Mouse (Mus musculus): Measurements from ENCODE around the gene Slc25a29. TPM values are rescaled to one million over a fixed set of nuclear protein-coding genes. Genes with fewer than 3 reads are reported as not detected.

Slc25a29 gene
- polyA plus RNA-seq, 1 experiment from 2014 or later: 9.7 TPM

DNA sequence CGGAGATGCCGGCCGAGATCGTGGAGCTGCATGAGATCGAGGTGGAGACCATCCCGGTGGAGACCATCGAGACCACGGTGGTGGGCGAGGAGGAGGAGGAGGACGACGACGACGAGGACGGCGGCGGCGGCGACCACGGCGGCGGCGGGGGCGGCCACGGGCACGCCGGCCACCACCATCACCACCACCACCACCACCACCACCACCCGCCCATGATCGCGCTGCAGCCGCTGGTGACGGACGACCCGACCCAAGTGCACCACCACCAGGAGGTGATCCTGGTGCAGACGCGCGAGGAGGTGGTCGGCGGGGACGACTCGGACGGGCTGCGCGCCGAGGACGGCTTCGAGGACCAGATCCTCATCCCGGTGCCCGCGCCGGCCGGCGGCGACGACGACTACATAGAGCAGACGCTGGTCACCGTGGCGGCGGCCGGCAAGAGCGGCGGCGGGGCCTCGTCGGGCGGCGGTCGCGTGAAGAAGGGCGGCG lies 42.2 kb downstream of the Slc25a29 start:
- H3K9ac ChIP-seq: peak overlapping the region; percentile 94
- WGBS: under 1% methylated on average over 64 of the region's 71 CpGs
- no peaks in the 10 kb centered on the region for H3K27me3 ChIP-seq
- H3K9me3 ChIP-seq (replicated peaks): no peaks in the 10 kb centered on the region
- H3K4me2 ChIP-seq: peak overlapping the region; percentile 67
- H3K36me3 ChIP-seq: 0 out of 2 replicates have a peak, but pooled peaks cover 8% of the 10 kb centered on the region
- peak overlapping the region; percentile 100 for H3K27ac ChIP-seq
- 0 out of 2 replicates have a peak, but pooled peaks have one; percentile 2 for ATAC-seq (replicated peaks; ENCODE audit: low FRiP score)
- peak overlapping the region; percentile 98 for H3K4me3 ChIP-seq (replicated peaks)
- peaks cover 39% of the 10 kb centered on the region for H3K4me1 ChIP-seq

DNA sequence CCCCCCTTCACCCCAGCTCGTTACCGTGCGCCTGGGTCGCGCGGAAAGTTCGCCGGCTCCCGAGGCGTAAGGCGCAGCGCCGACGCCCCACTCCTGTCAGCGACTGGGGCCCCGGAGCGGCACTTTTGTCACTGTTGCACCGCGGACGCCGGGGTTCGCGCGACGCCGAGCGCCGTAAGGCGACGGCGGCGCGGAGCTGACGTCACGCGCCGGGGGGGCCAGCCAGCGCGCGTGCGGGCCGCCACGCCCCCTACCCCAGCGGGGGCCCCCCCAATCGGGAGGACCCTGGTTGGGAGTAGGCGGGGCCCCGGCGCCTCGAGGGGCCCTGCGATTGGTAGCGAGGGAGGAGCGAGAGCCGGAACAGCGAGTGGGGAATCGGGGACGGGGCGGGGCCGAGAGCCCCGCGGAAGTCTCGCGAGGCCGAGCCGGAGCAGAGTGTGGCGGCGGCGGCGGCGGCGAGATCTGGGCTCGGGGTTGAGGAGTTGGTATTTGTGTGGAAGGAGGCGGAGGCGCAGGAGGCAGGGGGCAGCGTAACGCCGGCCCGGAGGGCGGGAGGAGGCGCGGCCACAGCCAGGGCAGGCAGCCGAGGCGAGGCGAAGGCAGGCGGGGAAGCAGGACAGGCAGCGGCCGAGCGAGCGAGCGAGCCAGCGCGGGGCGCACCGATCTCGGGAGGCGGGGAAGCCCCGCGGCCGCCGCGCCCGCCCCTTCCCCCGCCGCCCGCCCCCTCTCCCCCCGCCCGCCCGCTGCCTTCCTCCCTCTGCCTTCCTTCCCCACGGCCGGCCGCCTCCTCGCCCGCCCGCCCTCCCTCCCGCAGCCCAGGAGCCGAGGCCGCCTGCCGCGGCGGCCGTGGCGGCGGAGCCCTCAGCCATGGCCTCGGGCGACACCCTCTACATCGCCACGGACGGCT lies 42.9 kb downstream of the Slc25a29 start, which contains the start of gene Yy1:
Gene Yy1 (plus strand): TSS at position 428 of the 907 bp plus-strand sequence.
- H3K9ac ChIP-seq: peak within 1 kb of the TSS; percentile 94
- peak within 1 kb of the TSS; percentile 98 for H3K4me3 ChIP-seq (replicated peaks)
- H3K27ac ChIP-seq: peak within 1 kb of the TSS; percentile 100
- 0 out of 2 replicates have a peak, but pooled peaks cover 8% of the 10 kb centered on the region for H3K36me3 ChIP-seq
- H3K4me2 ChIP-seq: peak within 1 kb of the TSS; percentile 67
- under 1% methylated on average over 78 of the region's 127 CpGs for WGBS
- ATAC-seq (replicated peaks; ENCODE audit: low FRiP score): peak; percentile 94
- H3K27me3 ChIP-seq: no peaks in the 10 kb centered on the region
- H3K9me3 ChIP-seq (replicated peaks): no peaks in the 10 kb centered on the region
- H3K4me1 ChIP-seq: peaks cover 39% of the 10 kb centered on the region

DNA sequence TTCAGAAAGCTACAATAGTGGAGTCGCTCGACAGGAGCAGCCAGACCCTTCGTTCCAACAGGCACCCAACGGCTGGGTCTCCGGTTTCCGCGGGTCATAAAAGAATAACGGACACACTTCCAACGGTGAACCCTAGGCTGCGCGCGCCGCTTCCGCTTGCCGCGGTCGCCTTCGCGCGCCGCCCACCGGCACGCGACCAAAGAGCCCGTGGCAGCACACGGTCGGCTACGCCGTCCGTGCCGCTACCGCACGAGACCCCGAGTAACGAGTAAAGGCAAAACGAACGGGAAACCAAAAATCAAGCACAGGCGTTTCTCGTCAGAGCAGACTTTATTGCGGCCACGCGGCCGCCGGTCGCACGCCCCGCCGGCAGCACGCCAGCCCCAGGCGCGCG lies 43.5 kb downstream of the Slc25a29 start:
- under 1% methylated on average over 52 of the region's 52 CpGs for WGBS
- Histone ChIP-seq H3K36me3 (0 out of 2 replicates have a peak, but pooled peaks cover 8% of the 10 kb centered on the region), H3K4me3 (replicated peaks) (peak overlapping the region; percentile 98), H3K9ac (peak overlapping the region; percentile 84), H3K4me2 (peak overlapping the region; percentile 62), H3K27ac (peak overlapping the region; percentile 100), H3K9me3 (replicated peaks) (no peaks in the 10 kb centered on the region), H3K4me1 (peaks cover 38% of the 10 kb centered on the region), H3K27me3 (no peaks in the 10 kb centered on the region)
- peak; percentile 43 for ATAC-seq (replicated peaks; ENCODE audit: low FRiP score)

DNA sequence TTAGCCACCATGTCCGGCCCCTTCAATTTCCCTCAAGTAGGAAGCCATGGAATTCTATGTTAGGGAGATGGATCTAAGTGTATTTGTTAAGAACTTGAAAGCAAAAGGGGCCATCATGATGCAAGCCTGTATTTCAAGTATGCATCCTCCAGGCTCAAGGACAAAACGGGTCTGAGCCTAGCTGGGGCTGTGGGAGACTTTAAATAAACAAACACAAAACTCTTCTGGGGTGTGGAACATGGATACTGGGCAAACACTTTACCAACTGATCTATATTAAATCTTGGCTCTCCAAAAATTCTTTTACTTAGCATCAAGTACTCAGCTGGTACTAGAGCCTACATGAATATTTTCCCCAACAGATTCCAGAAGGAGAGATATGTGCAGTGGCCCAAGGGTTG lies 48.4 kb downstream of the Slc25a29 start:
- ATAC-seq (replicated peaks; ENCODE audit: low FRiP score): no peak
- no peak overlapping the region for H3K4me3 ChIP-seq (replicated peaks)
- H3K27ac ChIP-seq: no peak overlapping the region
- no peak overlapping the region for H3K4me2 ChIP-seq
- no peak overlapping the region for H3K9ac ChIP-seq
- H3K4me1 ChIP-seq: peaks cover 17% of the 10 kb centered on the region
- H3K36me3 ChIP-seq: peaks cover 16% of the 10 kb centered on the region
- WGBS: 94% methylated on average over 2 of the region's 2 CpGs
- H3K9me3 ChIP-seq (replicated peaks): 0 out of 2 replicates have a peak, but pooled peaks cover 4% of the 10 kb centered on the region
- H3K27me3 ChIP-seq: no peaks in the 10 kb centered on the region

DNA sequence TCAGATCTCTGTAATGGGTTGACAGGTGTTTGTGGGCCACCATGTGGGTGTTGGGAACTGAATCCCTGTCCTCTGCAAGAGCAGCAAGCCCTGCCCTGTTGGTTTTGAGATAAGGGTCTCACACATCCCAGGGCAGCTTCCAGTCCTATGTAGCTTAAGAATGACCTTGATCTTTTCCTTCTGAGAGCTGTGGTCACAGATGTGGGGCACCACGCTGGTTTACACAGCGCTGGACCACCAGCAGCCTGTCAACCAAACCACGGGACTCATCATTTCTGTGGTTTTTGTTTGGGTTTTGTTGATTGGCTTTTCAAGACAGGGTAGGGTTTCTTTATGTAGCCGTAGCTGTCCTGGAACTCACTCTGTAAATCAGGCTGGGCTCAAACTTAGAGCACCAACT lies 50.5 kb downstream of the Slc25a29 start:
- no peak for ATAC-seq (replicated peaks; ENCODE audit: low FRiP score)
- no peak overlapping the region for H3K4me3 ChIP-seq (replicated peaks)
- WGBS: 95% methylated on average over 4 of the region's 4 CpGs

DNA sequence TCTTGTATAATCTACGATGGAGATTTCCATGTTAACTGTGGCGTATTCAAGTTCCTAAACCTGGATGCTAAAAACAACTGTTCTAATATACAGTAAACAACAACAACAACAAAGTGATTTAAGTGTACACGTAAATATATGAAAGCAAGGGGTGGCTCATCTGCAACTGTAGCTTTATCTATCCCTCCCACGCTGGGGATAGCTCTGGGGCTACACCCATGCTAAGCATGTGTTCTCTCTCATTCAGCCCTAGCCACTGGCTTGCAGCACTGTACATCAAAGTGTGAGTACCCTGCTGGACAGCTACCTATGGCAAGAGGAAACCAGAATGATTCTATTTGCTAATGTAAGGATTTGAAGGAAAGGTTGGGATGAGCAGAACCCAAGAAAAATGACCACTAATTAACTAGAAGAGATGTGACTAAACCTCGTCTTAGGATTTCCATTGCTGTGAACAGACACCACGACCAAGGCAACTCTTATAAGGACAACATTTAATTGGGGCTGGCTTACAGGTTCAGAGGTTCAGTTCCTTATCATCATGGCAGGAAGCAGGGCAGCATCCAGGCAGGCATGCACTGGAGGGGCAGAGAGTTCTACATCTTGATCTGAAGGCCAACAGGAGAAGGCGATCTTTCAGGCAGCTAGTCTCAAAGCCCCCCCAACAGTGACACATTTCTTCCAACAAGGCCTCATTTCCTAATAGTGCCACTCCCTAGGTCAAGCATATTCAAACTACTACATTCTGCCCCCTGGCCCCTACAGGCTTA lies 55.4 kb downstream of the Slc25a29 start:
- no peak overlapping the region for H3K4me3 ChIP-seq (replicated peaks)
- H3K27me3 ChIP-seq: no peaks in the 10 kb centered on the region
- H3K4me2 ChIP-seq: no peak overlapping the region
- peaks cover 64% of the 10 kb centered on the region for H3K36me3 ChIP-seq
- WGBS: 93% methylated on average over 7 of the region's 7 CpGs
- no peak overlapping the region for H3K9ac ChIP-seq
- H3K27ac ChIP-seq: no peak overlapping the region
- peak; percentile 54; the same call in 1 of the 2 replicates for ATAC-seq (replicated peaks; ENCODE audit: low FRiP score)
- H3K9me3 ChIP-seq (replicated peaks): peaks cover 16% of the 10 kb centered on the region; the same call in 1 of the 2 replicates
- no peaks in the 10 kb centered on the region for H3K4me1 ChIP-seq

More for the DNA sequence above, 50.5 kb downstream of the Slc25a29 start:
- H3K27ac ChIP-seq: no peak overlapping the region
- no peak overlapping the region for H3K4me2 ChIP-seq
- H3K9me3 ChIP-seq (replicated peaks): 0 out of 2 replicates have a peak, but pooled peaks cover 6% of the 10 kb centered on the region
- no peaks in the 10 kb centered on the region for H3K27me3 ChIP-seq
- H3K9ac ChIP-seq: no peak overlapping the region
- peaks cover 25% of the 10 kb centered on the region for H3K36me3 ChIP-seq
- 0 out of 2 replicates have a peak, but pooled peaks cover 3% of the 10 kb centered on the region for H3K4me1 ChIP-seq

MicroRNAs within 50 kb of the gene (microRNA counts, 519-probe panel; counts per million panel counts)
- microRNA mmu-miR-345-3p (31.7 counts per million), microRNA mmu-miR-345-5p (2,296 counts per million, percentile 30 among the panel's probes with 10 or more counts)

Small RNAs within 50 kb of the gene (microRNA-seq; reads per million reads assigned to microRNA genes)
- gene Mir345: 60.4 reads per million, percentile 52 among the genes with 10 or more reads in this experiment

Other genes starting within 250 kb of the Slc25a29 start
- gene Degs2, start 133.6 kb downstream of the Slc25a29 start, polyA plus RNA-seq (2015; fragmentation: Nextera tagmentation; extraction: Ambion mirVana): 7.0 and 8.8 TPM in 2 replicates
- gene Yy1, start 42.9 kb downstream of the Slc25a29 start, polyA plus RNA-seq (2015; fragmentation: Nextera tagmentation; extraction: Ambion mirVana): 19.1 and 20.4 TPM in 2 replicates
- gene Slc25a47, start 163 bp upstream of the Slc25a29 start, polyA plus RNA-seq (2015; fragmentation: Nextera tagmentation; extraction: Ambion mirVana): 8.8 and 9.3 TPM in 2 replicates
- gene Wdr25, start 57.7 kb upstream of the Slc25a29 start, polyA plus RNA-seq (2015; fragmentation: Nextera tagmentation; extraction: Ambion mirVana): 9.4 and 11.7 TPM in 2 replicates
- gene Wars, start 58.3 kb upstream of the Slc25a29 start, polyA plus RNA-seq (2015; fragmentation: Nextera tagmentation; extraction: Ambion mirVana): 91.4 and 96.7 TPM in 2 replicates
- 3.4 and 4.6 TPM in 2 replicates for gene Begain, start 232.3 kb upstream of the Slc25a29 start, polyA plus RNA-seq (2015; fragmentation: Nextera tagmentation; extraction: Ambion mirVana)

Data from kidney, embryonic 15.5 days (tissue).